Mouse (Mus musculus) intestine, postnatal 0 days (tissue): ENCODE data around the gene Trim2. TPM values are rescaled to one million over a fixed set of nuclear protein-coding genes. Genes with fewer than 3 reads are reported as not detected.

Experiments used
- ATAC-seq: fragments of 200-750 bp; cut with Nextera tagmentation; 2 replicates; pipeline ENCODE4 v1.8.0; 2017; ENCODE audit warnings: mild to moderate bottlenecking, moderate TSS enrichment, moderate library complexity
- H3K27ac ChIP-seq: fragments of 300-500 bp; sonication (generic); 2 replicates; pipeline ENCODE4 v1.5.1; 2014; ENCODE audit warnings: mild to moderate bottlenecking, low read depth, low read length, moderate library complexity
- H3K27me3 ChIP-seq: fragments of 300-500 bp; sonication (generic); replicated peaks from 2 replicates; pipeline ENCODE4 v1.6.1; 2014; ENCODE audit warnings: low read length, mixed read lengths; ENCODE audit not compliant: control insufficient read depth, insufficient read depth
- H3K36me3 ChIP-seq: fragments of 300-500 bp; sonication (generic); 2 replicates; pipeline ENCODE4 v1.6.1; 2014; ENCODE audit warnings: mild to moderate bottlenecking, moderate library complexity; ENCODE audit not compliant: control insufficient read depth, insufficient read depth
- H3K4me1 ChIP-seq: fragments of 300-500 bp; sonication (generic); replicated peaks from 2 replicates; pipeline ENCODE4 v1.6.1; 2014; ENCODE audit warnings: antibody characterized with exemption, low read length, mixed read lengths; ENCODE audit not compliant: control insufficient read depth, insufficient read depth
- H3K4me2 ChIP-seq: fragments of 300-500 bp; sonication (generic); replicated peaks from 2 replicates; pipeline ENCODE4 v1.6.1; 2014; ENCODE audit warnings: low read depth, mild to moderate bottlenecking, moderate library complexity
- H3K4me3 ChIP-seq: fragments of 300-500 bp; sonication (generic); 2 replicates; pipeline ENCODE4 v1.5.1; 2014; ENCODE audit warnings: low read depth, low read length
- H3K9ac ChIP-seq: fragments of 300-500 bp; sonication (generic); 2 replicates; pipeline ENCODE4 v1.6.1; 2014; ENCODE audit warnings: mild to moderate bottlenecking, low read depth, low read length
- H3K9me3 ChIP-seq: fragments of 300-500 bp; sonication (generic); 2 replicates; pipeline ENCODE4 v1.6.1; 2016; ENCODE audit warnings: mixed run types; ENCODE audit not compliant: control insufficient read depth
- CTCF ChIP-seq: sonication (generic); IDR thresholded peaks from 2 replicates; pipeline ENCODE4 v1.5.1; 2016; ENCODE audit warnings: low read depth, mild to moderate bottlenecking, control low read depth, antibody characterized with exemption, moderate library complexity
- WGBS: fragments of 180-500 bp; shearing (Covaris S2); extraction: QIAGEN DNeasy Blood & Tissue Kit; methylation state at CpG from one replicate; pipeline ENCODE4 v1.1.7; 2014; 5-methylcytosine and 5-hydroxymethylcytosine counted together
- polyA plus RNA-seq: library from polyadenylated mRNA; unstranded; fragments of >200 nt; fragmentation: Nextera tagmentation; extraction: Ambion mirVana; gene quantifications from 2 replicates; pipeline ENCODE4 v1.2.1, GENCODE M21; 2015

Trim2 gene
- polyA plus RNA-seq, 1 experiment from 2014 or later = 21.2 TPM

- WGBS = 82% methylated on average over 7 of the region's 7 CpGs
- ATAC-seq = no peak
- Histone ChIP-seq H3K4me1 (no peaks in the 10 kb centered on the region), H3K9ac (no peak overlapping the region), H3K4me3 (no peak overlapping the region), H3K27ac (no peak overlapping the region), H3K36me3 (no peaks in the 10 kb centered on the region), H3K9me3 (no peaks in the 10 kb centered on the region), H3K27me3 (no peaks in the 10 kb centered on the region), H3K4me2 (no peak overlapping the region)
- no peak for TF ChIP-seq CTCF
Measured at GRCm38 (mm10) chr3:84136509-84136908, 170.2 kb downstream of the Trim2 start.

GRCm38 (mm10) chr3:84135933-84136332 lies 170.7 kb downstream of the Trim2 start:
- no peak for ATAC-seq
- no peaks in the 10 kb centered on the region for H3K27me3 ChIP-seq
- no peaks in the 10 kb centered on the region for H3K36me3 ChIP-seq
- WGBS = 56% methylated on average over 6 of the region's 6 CpGs
- H3K9ac ChIP-seq = no peak overlapping the region
- H3K4me3 ChIP-seq = no peak overlapping the region
- no peaks in the 10 kb centered on the region for H3K9me3 ChIP-seq
- peak overlapping the region; percentile 40 for H3K4me2 ChIP-seq
- H3K27ac ChIP-seq = no peak overlapping the region
- H3K4me1 ChIP-seq = no peaks in the 10 kb centered on the region
- no peak for TF ChIP-seq CTCF

- H3K4me2 ChIP-seq = peak overlapping the region; percentile 40
- H3K27ac ChIP-seq = no peak overlapping the region
- H3K36me3 ChIP-seq = no peaks in the 10 kb centered on the region
- H3K27me3 ChIP-seq = no peaks in the 10 kb centered on the region
- H3K9me3 ChIP-seq = no peaks in the 10 kb centered on the region
- no peaks in the 10 kb centered on the region for H3K4me1 ChIP-seq
- ATAC-seq = peak; percentile 76
- H3K9ac ChIP-seq = no peak overlapping the region
- TF ChIP-seq CTCF = no peak
- H3K4me3 ChIP-seq = no peak overlapping the region
- WGBS = 32% methylated on average over 9 of the region's 9 CpGs
Measured at GRCm38 (mm10) chr3:84135387-84135786, 171.3 kb downstream of the Trim2 start.

- H3K4me3 ChIP-seq = no peak overlapping the region
- H3K9ac ChIP-seq = no peak overlapping the region
- H3K27ac ChIP-seq = no peak overlapping the region
- no peaks in the 10 kb centered on the region for H3K27me3 ChIP-seq
- H3K36me3 ChIP-seq = no peaks in the 10 kb centered on the region
- H3K4me1 ChIP-seq = no peaks in the 10 kb centered on the region; the same call in 1 of the 2 replicates
- H3K4me2 ChIP-seq = no peak overlapping the region
- 75% methylated on average over 3 of the region's 3 CpGs for WGBS
- no peak for ATAC-seq
- no peaks in the 10 kb centered on the region for H3K9me3 ChIP-seq
- no peak for TF ChIP-seq CTCF
Measured at GRCm38 (mm10) chr3:84131369-84131768, 175.3 kb downstream of the Trim2 start.

- H3K4me2 ChIP-seq = no peak overlapping the region
- no peak for ATAC-seq
- no peak for TF ChIP-seq CTCF
- H3K4me3 ChIP-seq = no peak overlapping the region
- H3K9me3 ChIP-seq = no peaks in the 10 kb centered on the region
- 63% methylated on average over 5 of the region's 5 CpGs for WGBS
- H3K9ac ChIP-seq = no peak overlapping the region
- H3K4me1 ChIP-seq = no peaks in the 10 kb centered on the region; the same call in 1 of the 2 replicates
- H3K27ac ChIP-seq = no peak overlapping the region
- no peaks in the 10 kb centered on the region for H3K36me3 ChIP-seq
- H3K27me3 ChIP-seq = no peaks in the 10 kb centered on the region
Measured at GRCm38 (mm10) chr3:84130776-84131175, 175.9 kb downstream of the Trim2 start.

GRCm38 (mm10) chr3:84128871-84129870 lies 177.5 kb downstream of the Trim2 start:
- TF ChIP-seq CTCF = no peak
- Histone ChIP-seq H3K9me3 (no peaks in the 10 kb centered on the region), H3K9ac (no peak overlapping the region), H3K27ac (peak overlapping the region; percentile 21), H3K4me2 (no peak overlapping the region), H3K4me1 (no peaks in the 10 kb centered on the region; the same call in 1 of the 2 replicates), H3K4me3 (no peak overlapping the region), H3K27me3 (no peaks in the 10 kb centered on the region), H3K36me3 (no peaks in the 10 kb centered on the region)
- ATAC-seq = peak; percentile 60
- WGBS = 37% methylated on average over 11 of the region's 11 CpGs
